Mouse (Mus musculus): ENCODE measurements at regions not wholly inside any gene's neighbourhood (a gene's known extent, or its start where the extent isn't known, plus 50 kb on each side); places are given as distances from the start of the nearest gene placed in this dataset.
A peak's percentile ranks its signal among the peaks of the same experiment; 100 is the strongest.

GRCm38 (mm10) chr14:105718676-105719441 is 177.8 kb downstream of the Spry2 start:
- no peak for DNase-seq (ENCODE audit: low spot score in 2 of 2)

GRCm38 (mm10) chr14:105717821-105718220 is 178.8 kb downstream of the Spry2 start:
- DNase-seq (ENCODE audit: low spot score in 2 of 2) = no peak

- DNase-seq (ENCODE audit: low spot score in 2 of 2) = no peak
These were observed 187.9 kb downstream of the Spry2 start for GRCm38 (mm10) chr14:105708691-105709090.

GRCm38 (mm10) chr14:105706756-105707155 is 189.9 kb downstream of the Spry2 start:
- no peak for DNase-seq (ENCODE audit: low spot score in 2 of 2)

GRCm38 (mm10) chr14:105698616-105699015 is 198.0 kb downstream of the Spry2 start:
- no peak for DNase-seq (ENCODE audit: low spot score in 2 of 2)

- DNase-seq (ENCODE audit: low spot score in 2 of 2) = no peak
These were observed 198.5 kb downstream of the Spry2 start for GRCm38 (mm10) chr14:105698086-105698485.

- no peak for DNase-seq (ENCODE audit: low spot score in 2 of 2)
These were observed 199.2 kb downstream of the Spry2 start for GRCm38 (mm10) chr14:105697398-105697797.

GRCm38 (mm10) chr14:105694969-105695368 is 201.7 kb downstream of the Spry2 start:
- DNase-seq (ENCODE audit: low spot score in 2 of 2) = no peak

GRCm38 (mm10) chr14:105693713-105694112 is 202.9 kb downstream of the Spry2 start:
- no peak for DNase-seq (ENCODE audit: low spot score in 2 of 2)

GRCm38 (mm10) chr14:105684826-105685465 is 211.7 kb downstream of the Spry2 start:
- DNase-seq (ENCODE audit: low spot score in 2 of 2) = no peak

GRCm38 (mm10) chr14:105684329-105684728 is 212.3 kb downstream of the Spry2 start:
- no peak for DNase-seq (ENCODE audit: low spot score in 2 of 2)

- no peak for DNase-seq (ENCODE audit: low spot score in 2 of 2)
These were observed 220.0 kb downstream of the Spry2 start for GRCm38 (mm10) chr14:105676646-105676930.

GRCm38 (mm10) chr14:105675801-105676645 is 220.6 kb downstream of the Spry2 start:
- DNase-seq (ENCODE audit: low spot score in 2 of 2) = no peak

- no peak for DNase-seq (ENCODE audit: low spot score in 2 of 2)
These were observed 221.6 kb downstream of the Spry2 start for GRCm38 (mm10) chr14:105675006-105675405.

GRCm38 (mm10) chr14:105668969-105669368 is 227.7 kb downstream of the Spry2 start:
- DNase-seq (ENCODE audit: low spot score in 2 of 2) = peak; percentile 71 to 85

GRCm38 (mm10) chr14:105664671-105665198 is 231.9 kb downstream of the Spry2 start:
- no peak for DNase-seq (ENCODE audit: low spot score in 2 of 2)

- DNase-seq (ENCODE audit: low spot score in 2 of 2) = no peak
These were observed 233.1 kb downstream of the Spry2 start for GRCm38 (mm10) chr14:105663472-105663871.

GRCm38 (mm10) chr14:105662839-105663238 is 233.8 kb downstream of the Spry2 start:
- no peak for DNase-seq (ENCODE audit: low spot score in 2 of 2)

GRCm38 (mm10) chr14:105658316-105658715 is 238.3 kb downstream of the Spry2 start:
- no peak for DNase-seq (ENCODE audit: low spot score in 2 of 2)

GRCm38 (mm10) chr14:105647166-105647565 is 249.5 kb downstream of the Spry2 start:
- DNase-seq (ENCODE audit: low spot score in 2 of 2) = no peak

GRCm38 (mm10) chr14:105644428-105644827 is 252.2 kb downstream of the Spry2 start:
- no peak for DNase-seq (ENCODE audit: low spot score in 2 of 2)

- no peak for DNase-seq (ENCODE audit: low spot score in 2 of 2)
These were observed 253.2 kb downstream of the Spry2 start for GRCm38 (mm10) chr14:105643285-105643957.

Measured in frontal cortex, postnatal 14 days (tissue).